19 mouse cellular contexts compared by ENCODE assay signal in genomic region chr5:151416988-151417387, GRCm38 (mm10). TPM values are rescaled to one million over a fixed set of nuclear protein-coding genes. Genes with fewer than 3 reads are reported as not detected.
"Had no signal": no experiment of that assay in that cellular context is flagged by ENCODE, and none has a peak within 500 bp of the region (broad histone marks: within the 10 kb centered on the region; RNA-seq: fewer than 3 reads in every experiment).

No protein-coding gene starts in this region.

- H3K36me3 ChIP-seq: limb, embryonic 12.5 days; neural tube, embryonic 13.5 days had no signal

- H3K27me3 ChIP-seq: limb, embryonic 12.5 days; neural tube, embryonic 13.5 days had no signal

- H3K9ac ChIP-seq: limb, embryonic 12.5 days; neural tube, embryonic 13.5 days had no signal

- H3K4me2 ChIP-seq: limb, embryonic 12.5 days; neural tube, embryonic 13.5 days had no signal

- DNase-seq: kidney, adult 11 months; kidney, adult 9 months; kidney, postnatal 10 days; kidney, postnatal 4 days; lung, adult 18-20 months; midbrain, embryonic 14.5 days; right cerebral cortex, postnatal 14 days; thymus, adult 18-20 months; thymus, postnatal 25 days had no signal

- H3K4me3 ChIP-seq: layer of hippocampus, adult 2 months; limb, embryonic 12.5 days; neural tube, embryonic 13.5 days had no signal

- H3K4me1 ChIP-seq: limb, embryonic 12.5 days had no signal

- H3K27ac ChIP-seq: layer of hippocampus, adult 2 months; limb, embryonic 12.5 days; neural tube, embryonic 13.5 days had no signal

- H3K9me3 ChIP-seq: limb, embryonic 12.5 days; neural tube, embryonic 13.5 days had no signal

RNA-seq across cellular contexts. Expression of gene Gm42906, which starts 11.0 kb away (rescaled TPM):
- total RNA-seq: layer of hippocampus, adult 2 months; layer of hippocampus, postnatal 10 days; left cerebral cortex, postnatal 36 days; megakaryocyte-erythroid progenitor cell, adult 5-6 weeks had no signal
- polyA plus RNA-seq: intestine, embryonic 14.5 days; limb, embryonic 12.5 days; lung, embryonic 16.5 days; midbrain, embryonic 14.5 days; neural tube, embryonic 13.5 days; spleen, adult 2 months; stomach, embryonic 16.5 days had no signal
